Mouse (Mus musculus): Measurements from ENCODE around the gene Cebpg. TPM values are rescaled to one million over a fixed set of nuclear protein-coding genes. Genes with fewer than 3 reads are reported as not detected.

The Cebpg gene
- polyA plus RNA-seq, 1 experiment from 2014 or later: 38.1 TPM

DNA sequence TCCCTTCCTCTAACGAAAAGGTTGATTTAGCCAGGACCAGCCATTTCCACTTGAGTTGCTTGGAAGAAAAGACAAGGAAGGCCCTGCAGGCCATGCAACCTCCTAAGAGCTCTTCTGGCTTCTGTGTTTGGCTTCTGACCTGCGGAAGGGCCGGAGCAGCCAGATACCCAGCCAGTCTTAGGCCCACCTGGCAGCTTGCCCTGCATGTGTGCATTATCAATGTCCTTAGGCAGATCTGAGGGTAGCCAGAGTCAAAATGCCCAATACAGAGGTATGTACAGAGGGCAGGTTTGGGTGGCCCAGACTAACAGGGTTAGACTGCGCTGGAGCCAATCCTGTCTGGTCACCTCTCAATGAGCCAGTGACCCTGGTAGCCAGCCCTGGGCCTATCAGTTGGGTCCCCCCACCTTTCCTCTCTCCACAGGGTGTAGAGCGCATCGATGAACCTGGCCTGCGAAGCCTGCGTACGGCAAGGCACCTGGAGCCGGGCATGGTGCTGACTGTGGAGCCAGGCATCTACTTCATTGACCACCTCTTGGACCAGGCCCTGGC is 13.0 kb downstream of the Cebpg start:
- 95% methylated on average over 10 of the region's 10 CpGs for WGBS
- peaks cover 12% of the 10 kb centered on the region for H3K36me3 ChIP-seq (ENCODE audit: control insufficient read depth, insufficient read depth, low read length)
- H3K4me2 ChIP-seq (ENCODE audit: low read depth, severe bottlenecking): no peak overlapping the region
- no peak overlapping the region for H3K27ac ChIP-seq (replicated peaks; ENCODE audit: low read depth, low read length)
- ATAC-seq (ENCODE audit: insufficient number of reproducible peaks, low FRiP score, low TSS enrichment, low read depth): 0 out of 2 replicates have a peak, but pooled peaks have one; percentile 6
- H3K27me3 ChIP-seq (ENCODE audit: control insufficient read depth, insufficient read depth, low read length): no peaks in the 10 kb centered on the region
- no peak overlapping the region for H3K4me3 ChIP-seq (ENCODE audit: low read depth, low read length)
- H3K4me1 ChIP-seq (ENCODE audit: control insufficient read depth, insufficient read depth, low read length): peaks cover 11% of the 10 kb centered on the region
- no peaks in the 10 kb centered on the region for H3K9me3 ChIP-seq (ENCODE audit: control insufficient read depth, low read length)
- DNase-seq (ENCODE audit: low spot score): no peak
- no peak overlapping the region for H3K9ac ChIP-seq (ENCODE audit: low read length)

DNA sequence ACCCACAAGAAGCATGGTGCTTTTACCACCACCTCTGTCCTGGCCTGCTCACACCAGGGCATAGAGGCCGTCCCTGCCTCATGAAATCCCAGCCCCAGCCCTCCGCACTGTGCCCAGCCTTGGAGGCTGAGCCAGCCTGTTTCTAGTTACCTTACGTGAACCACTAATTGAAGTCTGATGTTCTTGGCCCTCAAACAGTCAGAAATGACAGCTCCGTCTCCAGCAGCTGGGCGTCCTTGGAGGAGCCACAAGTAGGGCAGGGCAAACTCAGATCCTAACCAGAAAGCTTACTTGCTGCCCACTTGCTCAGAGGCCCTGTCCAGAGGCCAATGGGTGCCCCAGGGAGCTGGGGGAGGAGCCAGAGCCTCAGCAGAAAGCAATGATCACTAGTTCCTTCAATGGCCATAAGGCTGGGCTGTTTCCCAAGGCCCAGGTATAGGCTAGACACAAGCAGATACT is 13.6 kb downstream of the Cebpg start:
- no peak overlapping the region for H3K9ac ChIP-seq (ENCODE audit: low read length)
- 0 out of 2 replicates have a peak, but pooled peaks have one; percentile 31 for ATAC-seq (ENCODE audit: insufficient number of reproducible peaks, low FRiP score, low TSS enrichment, low read depth)
- H3K4me1 ChIP-seq (ENCODE audit: control insufficient read depth, insufficient read depth, low read length): peaks cover 11% of the 10 kb centered on the region
- no peak overlapping the region for H3K27ac ChIP-seq (replicated peaks; ENCODE audit: low read depth, low read length)
- H3K9me3 ChIP-seq (ENCODE audit: control insufficient read depth, low read length): no peaks in the 10 kb centered on the region
- H3K4me2 ChIP-seq (ENCODE audit: low read depth, severe bottlenecking): no peak overlapping the region
- H3K4me3 ChIP-seq (ENCODE audit: low read depth, low read length): no peak overlapping the region
- 23% methylated on average over 5 of the region's 5 CpGs for WGBS
- peak; percentile 63 for DNase-seq (ENCODE audit: low spot score)
- no peaks in the 10 kb centered on the region for H3K27me3 ChIP-seq (ENCODE audit: control insufficient read depth, insufficient read depth, low read length)
- H3K36me3 ChIP-seq (ENCODE audit: control insufficient read depth, insufficient read depth, low read length): peaks cover 15% of the 10 kb centered on the region

DNA sequence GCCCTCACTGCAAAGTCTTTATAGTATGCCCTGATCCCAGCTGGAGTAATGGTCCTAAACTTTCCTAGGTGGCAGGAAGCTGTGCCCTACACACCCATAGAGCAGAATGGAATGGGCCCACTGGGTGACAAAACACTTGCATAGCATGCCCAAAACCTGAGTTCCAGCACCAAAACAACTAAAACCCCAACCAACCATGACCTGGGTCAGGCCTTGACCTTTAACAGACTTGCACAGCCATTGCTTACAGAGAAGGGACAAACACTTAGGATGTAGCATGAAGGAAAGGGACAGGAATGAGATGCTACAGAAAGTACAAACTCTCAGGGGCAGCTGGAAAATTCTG is 14.2 kb downstream of the Cebpg start:
- H3K4me3 ChIP-seq (ENCODE audit: low read depth, low read length): no peak overlapping the region
- H3K4me1 ChIP-seq (ENCODE audit: control insufficient read depth, insufficient read depth, low read length): peaks cover 11% of the 10 kb centered on the region
- H3K36me3 ChIP-seq (ENCODE audit: control insufficient read depth, insufficient read depth, low read length): peaks cover 15% of the 10 kb centered on the region
- H3K27ac ChIP-seq (replicated peaks; ENCODE audit: low read depth, low read length): no peak overlapping the region
- H3K27me3 ChIP-seq (ENCODE audit: control insufficient read depth, insufficient read depth, low read length): no peaks in the 10 kb centered on the region
- DNase-seq (ENCODE audit: low spot score) (no peak), ATAC-seq (ENCODE audit: insufficient number of reproducible peaks, low FRiP score, low TSS enrichment, low read depth) (no peak)
- H3K9ac ChIP-seq (ENCODE audit: low read length): no peak overlapping the region
- no peak overlapping the region for H3K4me2 ChIP-seq (ENCODE audit: low read depth, severe bottlenecking)
- H3K9me3 ChIP-seq (ENCODE audit: control insufficient read depth, low read length): no peaks in the 10 kb centered on the region

DNA sequence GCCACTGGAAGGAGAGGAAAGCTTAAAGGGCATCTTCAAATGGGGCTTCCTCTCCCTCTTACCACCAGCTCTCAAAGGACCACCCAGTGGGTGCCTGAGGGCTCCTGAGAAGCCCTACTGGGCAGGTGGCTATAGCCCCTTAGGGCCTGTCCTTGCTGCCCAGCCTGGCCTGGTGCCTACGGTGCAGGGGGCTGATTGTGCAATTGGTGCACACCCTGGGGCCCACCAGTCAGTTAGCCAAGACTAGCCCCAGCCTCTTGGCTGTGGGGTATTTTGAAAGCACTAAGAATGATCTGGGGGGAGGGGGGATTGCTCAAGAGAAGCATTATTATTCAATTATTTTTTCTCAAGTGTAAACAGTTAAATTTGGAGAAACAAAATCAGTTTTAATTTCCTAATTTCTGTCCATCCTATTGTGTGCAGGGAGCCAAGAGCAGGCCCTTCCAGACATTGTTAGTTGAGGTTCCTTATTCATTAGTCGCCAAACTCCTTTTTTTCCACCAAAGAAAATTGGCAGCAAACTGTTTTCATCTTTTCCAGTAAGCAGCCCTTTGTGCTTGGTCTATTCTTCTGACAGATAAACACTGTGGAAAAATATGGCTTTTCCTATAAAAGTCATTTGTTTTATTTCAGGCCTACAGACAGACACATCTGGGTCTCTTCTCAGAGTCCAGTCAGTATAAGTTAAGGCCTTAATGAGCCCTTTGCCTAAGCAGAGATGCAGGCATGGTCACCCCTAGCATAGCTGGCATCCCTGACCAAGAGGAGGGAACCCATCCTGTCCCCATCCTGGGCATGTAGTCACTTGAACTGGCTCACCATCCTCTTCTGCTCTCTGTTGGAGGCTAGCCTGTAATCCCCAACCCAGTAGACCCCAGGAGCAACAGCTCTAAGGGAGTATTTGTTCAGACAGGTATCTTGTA is 14.8 kb downstream of the Cebpg start:
- Histone ChIP-seq H3K36me3 (ENCODE audit: control insufficient read depth, insufficient read depth, low read length) (peaks cover 15% of the 10 kb centered on the region), H3K27ac (replicated peaks; ENCODE audit: low read depth, low read length) (no peak overlapping the region), H3K9ac (ENCODE audit: low read length) (no peak overlapping the region), H3K27me3 (ENCODE audit: control insufficient read depth, insufficient read depth, low read length) (no peaks in the 10 kb centered on the region), H3K4me3 (ENCODE audit: low read depth, low read length) (no peak overlapping the region), H3K4me2 (ENCODE audit: low read depth, severe bottlenecking) (no peak overlapping the region), H3K4me1 (ENCODE audit: control insufficient read depth, insufficient read depth, low read length) (peaks cover 11% of the 10 kb centered on the region), H3K9me3 (ENCODE audit: control insufficient read depth, low read length) (no peaks in the 10 kb centered on the region)
- DNase-seq (ENCODE audit: low spot score): no peak
- 81% methylated on average over 2 of the region's 2 CpGs for WGBS
- ATAC-seq (ENCODE audit: insufficient number of reproducible peaks, low FRiP score, low TSS enrichment, low read depth): no peak

DNA sequence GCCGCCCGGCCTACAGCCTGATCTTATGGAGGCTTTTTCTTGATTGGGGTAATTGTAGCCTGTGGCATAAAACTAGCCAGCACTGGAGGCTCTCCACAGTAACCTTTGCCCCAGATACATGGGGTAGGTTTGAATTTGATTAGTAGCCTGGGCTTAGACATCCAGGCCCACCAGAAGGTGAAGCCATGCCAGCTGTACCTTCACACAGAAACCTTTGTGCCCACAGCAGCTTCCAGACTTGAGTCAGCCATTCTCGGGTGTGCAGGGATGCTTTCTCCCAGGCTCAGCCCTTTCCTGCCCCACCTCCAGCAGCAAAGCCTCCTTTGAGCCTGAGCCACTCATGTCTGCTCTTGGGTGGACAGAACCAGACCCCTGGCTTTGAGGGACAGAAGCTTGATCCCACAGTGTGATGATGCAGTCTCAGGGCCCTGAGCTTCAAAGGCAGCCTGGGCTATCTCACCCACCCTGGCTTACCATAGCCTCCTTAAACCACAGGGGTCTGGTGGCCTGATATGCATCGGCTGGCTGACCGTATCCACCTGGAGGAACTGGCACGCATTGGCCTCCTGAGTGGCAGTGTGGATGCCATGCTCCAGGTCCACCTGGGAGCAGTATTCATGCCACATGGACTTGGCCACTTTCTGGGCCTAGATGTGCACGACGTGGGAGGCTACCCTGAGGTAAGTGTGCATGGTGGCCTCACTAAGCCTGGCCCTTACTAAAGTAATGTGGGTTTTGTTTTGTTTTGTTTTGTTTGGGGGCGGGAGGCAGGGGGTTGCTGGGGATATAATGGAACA is 16.0 kb downstream of the Cebpg start:
- no peaks in the 10 kb centered on the region for H3K27me3 ChIP-seq (ENCODE audit: control insufficient read depth, insufficient read depth, low read length)
- WGBS: 90% methylated on average over 9 of the region's 9 CpGs
- peaks cover 12% of the 10 kb centered on the region for H3K36me3 ChIP-seq (ENCODE audit: control insufficient read depth, insufficient read depth, low read length)
- ATAC-seq (ENCODE audit: insufficient number of reproducible peaks, low FRiP score, low TSS enrichment, low read depth) (no peak), DNase-seq (ENCODE audit: low spot score) (no peak)
- H3K4me3 ChIP-seq (ENCODE audit: low read depth, low read length): no peak overlapping the region
- no peak overlapping the region for H3K4me2 ChIP-seq (ENCODE audit: low read depth, severe bottlenecking)
- no peak overlapping the region for H3K27ac ChIP-seq (replicated peaks; ENCODE audit: low read depth, low read length)
- peaks cover 11% of the 10 kb centered on the region for H3K4me1 ChIP-seq (ENCODE audit: control insufficient read depth, insufficient read depth, low read length)
- no peaks in the 10 kb centered on the region for H3K9me3 ChIP-seq (ENCODE audit: control insufficient read depth, low read length)
- no peak overlapping the region for H3K9ac ChIP-seq (ENCODE audit: low read length)

DNA sequence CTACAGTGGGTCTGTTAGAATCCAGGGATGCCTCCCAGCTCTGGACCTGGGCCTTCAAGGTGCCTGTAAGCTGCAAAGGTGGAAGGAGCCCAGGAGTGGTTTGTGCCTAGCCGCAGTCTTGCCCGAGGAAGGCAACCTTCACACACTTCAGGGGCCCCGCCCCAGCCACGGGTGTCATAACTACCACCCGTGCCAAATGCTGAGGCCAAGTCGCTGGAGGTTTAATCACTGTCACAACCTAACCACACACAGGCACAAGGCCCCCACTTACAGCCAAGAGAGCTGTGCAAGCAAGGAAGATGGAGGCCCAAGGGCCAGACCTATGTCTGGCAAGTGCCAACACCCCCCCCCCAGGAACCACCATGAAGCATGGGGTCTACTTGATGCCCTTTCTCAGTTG is 19.0 kb downstream of the Cebpg start:
- 80% methylated on average over 6 of the region's 6 CpGs for WGBS
- ATAC-seq (ENCODE audit: insufficient number of reproducible peaks, low FRiP score, low TSS enrichment, low read depth): no peak

DNA sequence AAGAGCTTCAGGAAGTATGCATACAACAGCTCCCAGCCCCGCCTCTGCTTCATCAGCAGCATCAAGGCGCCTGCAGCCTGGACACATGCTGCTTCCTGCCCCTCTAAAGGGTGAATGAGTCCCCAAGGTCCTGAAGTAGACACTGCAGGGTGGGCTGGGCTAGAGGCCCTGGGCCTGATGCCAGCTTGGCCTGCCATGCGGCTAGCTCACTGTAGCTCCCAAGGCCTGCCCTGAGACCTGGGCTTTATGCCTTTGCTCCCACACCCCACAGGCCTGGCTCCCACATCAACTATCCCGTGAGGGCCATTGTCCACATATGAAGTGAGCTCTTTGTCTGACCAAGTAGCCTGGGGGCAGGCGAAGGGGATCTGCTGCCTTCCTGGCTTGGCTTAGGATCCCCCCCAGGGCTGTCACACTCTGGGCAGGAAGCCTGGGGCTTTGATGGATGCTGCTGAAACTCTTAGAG is 20.1 kb downstream of the Cebpg start:
- Histone ChIP-seq H3K4me1 (ENCODE audit: control insufficient read depth, insufficient read depth, low read length) (no peaks in the 10 kb centered on the region), H3K9me3 (ENCODE audit: control insufficient read depth, low read length) (no peaks in the 10 kb centered on the region), H3K4me2 (ENCODE audit: low read depth, severe bottlenecking) (no peak overlapping the region), H3K27me3 (ENCODE audit: control insufficient read depth, insufficient read depth, low read length) (no peaks in the 10 kb centered on the region), H3K9ac (ENCODE audit: low read length) (no peak overlapping the region), H3K36me3 (ENCODE audit: control insufficient read depth, insufficient read depth, low read length) (peaks cover 6% of the 10 kb centered on the region; the same call in 1 of the 2 replicates), H3K27ac (replicated peaks; ENCODE audit: low read depth, low read length) (no peak overlapping the region), H3K4me3 (ENCODE audit: low read depth, low read length) (no peak overlapping the region)
- no peak for ATAC-seq (ENCODE audit: insufficient number of reproducible peaks, low FRiP score, low TSS enrichment, low read depth)
- no peak for DNase-seq (ENCODE audit: low spot score)
- WGBS: 81% methylated on average over 5 of the region's 5 CpGs

More for the DNA sequence above, 19.0 kb downstream of the Cebpg start:
- no peaks in the 10 kb centered on the region for H3K27me3 ChIP-seq (ENCODE audit: control insufficient read depth, insufficient read depth, low read length)
- H3K9me3 ChIP-seq (ENCODE audit: control insufficient read depth, low read length): no peaks in the 10 kb centered on the region
- H3K27ac ChIP-seq (replicated peaks; ENCODE audit: low read depth, low read length): no peak overlapping the region
- peaks cover 6% of the 10 kb centered on the region; the same call in 1 of the 2 replicates for H3K36me3 ChIP-seq (ENCODE audit: control insufficient read depth, insufficient read depth, low read length)
- H3K4me2 ChIP-seq (ENCODE audit: low read depth, severe bottlenecking): no peak overlapping the region
- H3K9ac ChIP-seq (ENCODE audit: low read length): no peak overlapping the region
- peaks cover under 1% of the 10 kb centered on the region; the same call in 1 of the 2 replicates for H3K4me1 ChIP-seq (ENCODE audit: control insufficient read depth, insufficient read depth, low read length)
- no peak for DNase-seq (ENCODE audit: low spot score)
- no peak overlapping the region for H3K4me3 ChIP-seq (ENCODE audit: low read depth, low read length)

DNA sequence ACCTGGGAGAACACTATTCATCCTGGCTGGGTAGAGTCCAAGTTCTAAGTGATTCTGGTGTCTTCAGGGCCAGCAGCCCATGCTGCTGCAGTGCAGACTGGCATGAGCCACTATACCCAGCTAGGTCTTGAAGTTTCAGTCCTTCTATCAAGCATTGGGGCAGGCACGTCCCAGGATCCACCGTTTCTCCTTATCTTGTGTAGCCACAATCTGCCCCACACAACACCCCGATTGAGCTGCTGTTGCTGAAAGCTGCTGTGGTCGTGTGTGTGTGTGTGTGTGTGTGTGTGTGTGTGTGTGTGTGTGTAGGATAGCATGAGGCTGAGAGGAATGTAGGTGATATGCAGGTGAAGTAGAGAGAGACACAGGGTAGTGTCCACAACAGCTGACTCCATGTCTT is 20.8 kb downstream of the Cebpg start:
- Histone ChIP-seq H3K4me1 (ENCODE audit: control insufficient read depth, insufficient read depth, low read length) (no peaks in the 10 kb centered on the region), H3K9me3 (ENCODE audit: control insufficient read depth, low read length) (no peaks in the 10 kb centered on the region), H3K4me3 (ENCODE audit: low read depth, low read length) (no peak overlapping the region), H3K9ac (ENCODE audit: low read length) (no peak overlapping the region), H3K27me3 (ENCODE audit: control insufficient read depth, insufficient read depth, low read length) (no peaks in the 10 kb centered on the region), H3K4me2 (ENCODE audit: low read depth, severe bottlenecking) (no peak overlapping the region), H3K36me3 (ENCODE audit: control insufficient read depth, insufficient read depth, low read length) (peaks cover 6% of the 10 kb centered on the region; the same call in 1 of the 2 replicates), H3K27ac (replicated peaks; ENCODE audit: low read depth, low read length) (no peak overlapping the region)
- ATAC-seq (ENCODE audit: insufficient number of reproducible peaks, low FRiP score, low TSS enrichment, low read depth) (no peak), DNase-seq (ENCODE audit: low spot score) (no peak)
- WGBS: 79% methylated on average over 4 of the region's 4 CpGs

Measured in limb, embryonic 11.5 days (tissue).